Mouse (Mus musculus) lung, adult 2 months (tissue): ENCODE results near the gene Ldhb.

Source experiments
- CTCF ChIP-seq: fragments of 200-500 bp; IDR thresholded peaks from 2 replicates; pipeline ENCODE4 v1.5.1; 2011; ENCODE audit warnings: mild to moderate bottlenecking, low read length, control low read depth; ENCODE audit not compliant: insufficient read depth
- POLR2A ChIP-seq: fragments of 200-500 bp; IDR thresholded peaks from 2 replicates; pipeline ENCODE4 v1.6.1; 2011; ENCODE audit warnings: low read depth, mild to moderate bottlenecking, control low read depth, low read length, borderline replicate concordance; ENCODE audit errors: extremely low read depth

DNA sequence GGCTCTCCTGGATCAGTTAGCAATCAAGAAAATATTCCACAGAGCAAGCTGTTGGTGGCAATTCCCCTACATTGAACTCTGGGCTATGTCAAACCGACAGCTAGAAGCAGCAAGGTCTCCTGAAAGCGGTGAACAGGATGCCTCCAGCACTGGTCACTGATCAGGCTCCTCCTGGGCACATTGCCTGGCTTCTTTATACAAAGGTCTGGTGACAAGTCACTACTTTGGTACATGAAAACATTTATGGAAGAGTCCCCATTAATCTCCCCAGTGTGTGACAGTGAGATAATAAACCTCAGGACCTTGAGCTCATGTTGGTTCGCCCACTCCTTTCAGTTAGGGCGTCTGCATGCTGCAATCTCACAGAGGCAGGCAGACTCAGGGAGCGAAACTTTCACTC is 22.6 kb upstream of the Ldhb start:
- TF ChIP-seq CTCF (no peak), POLR2A (no peak)
